Mouse (Mus musculus): Measurements from ENCODE around the gene Smpd4.

- no peak for TF ChIP-seq EP300 (IDR thresholded peaks at IDR 0.05; ENCODE audit: low read depth)
- peak; percentile 77 for TF ChIP-seq CTCF (IDR thresholded peaks at IDR 0.05; ENCODE audit: low read depth)
Observed at GRCm38 (mm10) chr16:17637610-17638009, 18.5 kb downstream of the Smpd4 start.
